Mouse (Mus musculus) granulocyte monocyte progenitor cell, adult 5-6 weeks (primary cell): ENCODE measurements around the gene Tle4. TPM values are rescaled to one million over a fixed set of nuclear protein-coding genes. Genes with fewer than 3 reads are reported as not detected.

Experiments
- ATAC-seq: replicated peaks from 2 replicates; pipeline ENCODE4 v1.8.0; 2016; ENCODE audit warnings: mild to moderate bottlenecking, moderate TSS enrichment, inconsistent platforms; ENCODE audit not compliant: poor library complexity, severe bottlenecking
- total RNA-seq, 2 experiments: library from RNA; stranded (forward) in 1 of 2; stranded (reverse) in 1 of 2; fragments of 200-712, 200-1000 nt in 1 of 2; fragments of >200 nt in 1 of 2; fragmentation: Nextera tagmentation in 1 of 2; gene quantifications; 2 replicates each; pipeline ENCODE4 v1.2.3; 2014 to 2017

The Tle4 gene
- total RNA-seq, 2 experiments from 2014 or later = 16.8 to 25.1 TPM

DNA sequence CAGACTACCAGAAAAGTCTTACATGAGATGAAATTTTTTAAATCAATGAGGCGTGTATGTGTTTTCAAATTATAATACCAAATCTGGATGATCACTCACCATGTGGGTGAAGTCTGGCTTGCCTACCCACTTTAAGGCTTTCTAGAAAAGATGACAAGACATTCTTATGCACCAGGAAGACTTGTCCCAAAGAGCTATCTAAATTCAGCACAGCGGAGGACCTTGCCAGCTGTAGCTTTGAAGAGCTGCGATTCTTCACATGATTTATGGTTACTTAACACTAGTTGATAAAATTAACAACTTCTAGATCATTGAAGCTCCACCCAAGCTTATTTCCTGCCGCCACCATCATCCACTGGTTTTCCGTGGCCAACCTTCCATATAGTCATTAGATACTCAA lies 176.2 kb downstream of the Tle4 start:
- no peak for ATAC-seq

DNA sequence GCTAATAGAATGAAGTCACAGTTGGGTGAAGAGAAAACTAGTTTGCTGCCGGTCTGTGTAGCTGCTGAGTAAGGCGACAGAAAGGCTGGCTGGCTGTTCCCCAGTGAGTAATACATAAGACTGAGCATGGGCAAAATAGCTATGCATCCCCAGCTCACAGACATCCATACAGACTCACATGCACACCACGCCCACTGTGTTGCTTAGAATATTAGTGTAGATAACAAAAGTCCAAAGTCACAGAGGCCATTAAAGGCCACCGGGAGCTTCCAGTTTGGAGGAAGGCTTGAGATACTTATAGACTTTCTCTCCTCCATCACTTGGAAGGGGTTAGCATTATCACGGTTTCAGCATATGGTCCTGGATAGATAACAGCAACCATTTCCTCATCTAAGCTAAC lies 178.0 kb downstream of the Tle4 start:
- ATAC-seq = no peak

DNA sequence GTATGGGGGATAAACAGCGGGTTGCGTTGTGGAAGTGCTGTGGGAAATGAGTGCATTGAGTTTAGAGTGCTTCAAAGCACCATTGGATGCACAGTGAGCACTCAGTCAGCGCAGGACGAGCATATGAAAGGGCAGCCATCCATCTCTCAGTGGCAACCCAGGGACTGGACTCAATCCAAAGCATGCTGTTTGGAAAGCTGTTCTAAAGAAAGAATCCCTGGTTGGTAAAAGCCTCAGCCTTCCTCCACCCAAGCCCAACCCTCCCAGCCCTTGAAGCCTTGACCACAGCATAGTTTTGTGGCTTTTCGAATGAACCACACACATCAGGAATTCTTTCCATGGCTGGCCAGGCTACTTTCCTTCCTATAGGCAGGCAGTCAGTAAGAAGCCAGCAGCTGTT lies 181.0 kb downstream of the Tle4 start:
- ATAC-seq = no peak

DNA sequence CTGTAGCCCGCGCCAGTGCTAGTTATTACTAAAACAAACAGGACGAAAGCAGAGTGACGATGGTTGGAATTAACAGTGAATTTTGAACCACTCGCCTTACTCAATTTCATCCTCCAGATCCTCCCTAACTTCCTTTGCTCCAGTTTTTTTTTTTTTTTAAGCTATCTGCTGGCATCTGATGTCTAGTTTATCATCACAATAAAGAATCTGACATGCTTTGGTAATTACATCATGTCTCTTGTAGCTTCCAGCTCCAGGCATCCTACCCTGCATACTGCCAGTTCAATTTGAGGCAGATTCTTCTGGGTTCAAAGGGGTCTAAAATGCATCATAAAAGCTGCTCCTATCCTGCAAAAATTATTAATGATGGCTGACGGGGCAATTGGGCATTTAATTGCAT lies 181.9 kb downstream of the Tle4 start:
- ATAC-seq = no peak

DNA sequence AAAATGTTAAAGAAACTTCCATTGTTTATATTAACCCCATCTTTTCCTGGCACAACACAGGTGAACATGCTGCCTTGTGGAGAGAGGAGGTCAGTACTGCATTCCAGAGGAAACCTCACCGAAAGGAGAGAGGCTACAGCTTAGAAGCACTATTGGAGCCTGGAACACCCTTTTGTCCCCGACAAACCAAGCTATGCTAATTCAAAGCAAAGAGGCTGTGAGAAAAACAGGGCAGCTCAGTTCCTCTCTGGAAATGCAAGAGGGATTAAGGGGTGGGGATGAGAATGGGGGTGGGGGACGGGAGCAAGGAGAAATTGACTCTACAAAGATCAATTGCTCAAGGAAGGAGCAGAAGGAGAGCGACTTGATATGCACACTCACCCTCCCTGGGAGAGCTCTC lies 182.9 kb downstream of the Tle4 start:
- no peak for ATAC-seq

DNA sequence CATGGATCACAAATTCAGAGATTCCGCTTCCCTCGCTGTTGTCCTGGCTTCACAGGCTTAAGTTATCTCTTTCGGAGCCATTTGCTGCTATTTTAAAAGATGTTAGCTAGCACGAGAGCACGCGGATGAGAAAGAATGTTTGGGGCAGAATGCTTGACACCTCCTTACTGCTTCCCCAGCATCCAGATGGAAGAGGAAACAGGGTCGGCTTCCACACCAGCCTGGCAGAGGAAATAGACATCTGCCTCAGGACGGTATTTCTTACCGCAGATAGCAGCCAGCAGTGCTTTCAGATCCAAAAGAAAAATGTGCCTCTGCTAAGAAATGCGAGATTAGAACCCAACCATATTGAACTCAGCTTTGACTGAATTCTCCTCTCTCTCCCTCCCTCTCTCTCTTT lies 191.2 kb downstream of the Tle4 start:
- ATAC-seq = no peak
